Mouse (Mus musculus): ENCODE measurements around the gene Atpif1. TPM values are rescaled to one million over a fixed set of nuclear protein-coding genes. Genes with fewer than 3 reads are reported as not detected.
"Not testable (repeated sequence)": the region's sequence is repeated elsewhere in the genome, so short reads cannot be mapped to it uniquely, and the experiment has no call there.

The Atpif1 gene
- 183 and 254 TPM in 2 replicates for polyA plus RNA-seq (2012; rRNA removed)

DNA sequence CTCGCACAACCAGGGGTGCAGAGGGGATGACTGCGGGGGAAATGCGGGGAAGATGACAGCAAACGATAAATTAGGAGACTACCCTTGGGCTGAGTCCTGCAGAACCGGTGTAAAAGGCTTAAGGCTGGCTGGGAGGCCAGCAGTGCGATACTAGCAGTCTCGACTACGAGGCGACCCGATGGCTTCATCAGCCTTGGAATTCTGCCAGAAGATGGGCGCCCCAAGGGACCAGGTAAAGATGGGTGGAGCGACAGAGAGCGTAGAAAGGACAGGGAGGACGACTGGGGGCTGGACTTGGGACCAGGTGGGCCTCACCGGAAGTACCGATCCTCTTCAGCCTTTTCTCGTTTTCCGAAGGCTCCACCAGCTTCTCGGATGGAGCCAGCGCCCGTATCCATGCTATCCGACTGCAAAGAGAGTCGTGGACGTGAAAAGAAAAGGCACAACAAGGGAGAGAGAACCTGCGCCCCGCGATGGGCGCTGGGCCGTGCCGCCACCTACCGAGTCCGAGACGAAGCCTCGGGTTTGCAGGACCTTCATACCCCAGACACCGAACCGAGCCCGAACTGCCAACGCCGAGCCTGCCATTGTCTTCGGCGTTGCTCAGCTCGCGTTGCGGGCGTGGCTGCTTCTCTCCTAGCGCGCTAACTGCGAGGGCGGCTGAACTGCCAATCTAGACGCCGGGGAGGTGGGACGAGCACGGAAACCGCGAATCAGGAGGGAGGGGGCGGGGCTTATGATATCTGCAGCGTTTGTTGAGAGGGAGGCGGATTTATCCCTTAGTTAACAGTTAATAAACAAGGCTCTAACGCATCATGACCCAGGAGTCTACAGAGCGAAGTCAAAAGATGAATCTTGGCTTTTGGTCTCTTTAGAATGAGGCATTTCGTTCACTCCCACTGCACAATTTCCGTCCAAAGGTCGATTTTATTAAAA lies at the start of gene Atpif1:
TSS of gene Atpif1 (minus strand) at position 679 of the 936 bp plus-strand sequence.
- WGBS: under 1% methylated on average over 63 of the region's 63 CpGs
- no peak for DNase-seq (ENCODE audit: low read depth, low spot score)

DNA sequence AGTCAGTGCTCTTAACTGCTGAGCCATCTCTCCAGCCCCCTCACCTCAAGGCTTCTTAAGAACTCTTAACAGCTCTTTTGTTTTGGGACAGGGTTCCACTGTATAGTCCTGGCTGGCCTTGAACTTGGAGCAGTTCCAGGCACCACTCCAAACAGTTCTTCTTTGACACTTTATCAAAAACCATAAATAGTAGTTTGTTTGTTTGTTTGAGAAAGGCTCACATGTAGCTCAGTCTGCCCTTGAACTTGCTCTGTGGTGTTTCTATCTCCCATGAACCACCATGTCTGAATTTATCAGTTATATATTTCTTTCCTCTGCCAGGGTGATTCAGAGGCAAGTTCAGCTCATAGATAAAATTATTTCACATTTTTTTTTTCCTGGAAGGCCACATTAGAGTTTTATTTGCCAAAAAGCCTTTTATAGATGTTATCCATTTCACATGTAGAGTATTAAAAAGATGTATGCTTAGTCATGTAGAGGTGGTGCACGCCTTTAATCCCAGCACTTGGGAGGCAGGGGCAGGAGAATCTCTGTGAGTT lies 41.4 kb upstream of the Atpif1 start:
- DNase-seq (ENCODE audit: low read depth, low spot score): no peak
- WGBS: 85% methylated on average over 1 of the region's 1 CpGs

DNA sequence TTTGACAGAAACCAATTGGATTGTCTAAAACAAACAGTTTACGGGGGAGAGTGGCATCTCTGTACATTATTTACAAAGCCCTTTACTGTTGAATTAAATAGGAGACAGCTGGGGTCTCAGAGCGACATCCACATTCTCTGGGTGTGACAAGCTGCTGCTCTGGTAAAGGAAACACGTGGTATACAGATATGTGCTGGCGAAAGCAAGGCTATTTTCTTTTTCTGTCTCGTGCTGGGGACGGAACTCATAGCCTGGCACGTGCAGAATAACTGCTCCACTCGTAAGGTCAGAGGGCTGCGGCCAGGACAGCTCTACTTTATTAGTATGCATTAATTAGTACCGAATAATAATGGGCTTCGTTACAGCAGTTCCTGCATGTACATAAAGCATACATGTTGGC lies 39.9 kb upstream of the Atpif1 start:
- DNase-seq (ENCODE audit: low read depth, low spot score): no peak
- WGBS: 32% methylated on average over 11 of the region's 11 CpGs

DNA sequence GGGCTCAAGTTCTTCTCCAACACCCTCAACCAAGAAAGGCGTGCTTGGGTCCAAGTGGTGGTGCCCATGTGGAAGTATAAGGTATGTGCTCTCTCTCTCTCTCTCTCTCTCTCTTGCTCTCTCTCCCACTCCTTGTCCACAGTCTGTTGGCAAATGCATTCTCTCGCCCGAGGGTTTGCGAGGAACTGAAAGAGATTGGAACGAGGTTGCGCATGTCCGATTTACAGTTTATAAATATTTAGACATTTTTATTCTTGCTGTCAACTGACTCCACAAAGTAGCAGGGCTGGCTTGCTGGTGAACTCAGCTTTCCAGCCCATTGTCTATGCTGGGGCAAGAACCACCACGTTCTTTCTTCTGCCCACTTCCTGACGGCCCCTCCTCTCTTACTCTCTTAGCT lies 37.7 kb upstream of the Atpif1 start:
- DNase-seq (ENCODE audit: low read depth, low spot score): no peak
- WGBS: 53% methylated on average over 9 of the region's 9 CpGs

DNA sequence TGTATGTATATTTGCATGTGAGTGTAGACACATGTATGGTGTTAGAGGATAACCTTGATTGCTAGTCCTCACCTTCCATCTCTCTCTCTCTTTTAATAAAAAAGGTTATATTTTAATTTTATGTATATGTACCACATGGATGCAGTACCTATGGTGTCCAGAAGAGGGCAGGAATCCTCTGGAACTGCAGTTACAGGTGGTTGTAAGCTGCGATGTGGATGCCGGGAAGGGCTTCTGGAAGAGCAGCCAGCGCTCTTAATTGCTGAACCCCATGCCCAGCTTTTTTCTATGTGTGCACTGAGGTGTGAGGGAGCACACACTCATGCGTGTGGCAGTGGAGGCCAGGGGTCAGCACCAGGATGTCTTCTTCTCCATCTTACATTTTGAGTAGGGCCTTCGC lies 35.7 kb upstream of the Atpif1 start:
- 94% methylated on average over 5 of the region's 5 CpGs for WGBS

DNA sequence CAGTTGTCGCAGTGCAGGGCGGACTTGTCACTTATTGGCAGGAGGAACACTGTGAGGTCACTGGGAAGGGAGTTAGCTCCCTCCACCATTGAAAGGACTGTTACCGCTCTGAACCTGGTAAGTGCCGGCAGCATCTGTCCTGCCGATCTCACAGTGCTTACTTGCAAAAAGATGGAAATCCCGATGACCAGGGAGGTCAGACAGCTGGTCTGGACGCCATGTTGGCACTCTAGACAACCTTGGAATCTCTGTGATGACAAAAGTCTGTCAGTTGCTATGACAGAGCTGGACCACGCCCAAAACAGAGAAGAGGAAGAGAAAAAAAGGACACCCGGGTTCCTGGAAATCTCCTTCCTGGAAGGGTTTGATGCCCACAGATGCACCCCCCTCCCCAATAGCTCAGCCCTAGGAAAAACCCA lies 33.9 kb upstream of the Atpif1 start:
- WGBS: 51% methylated on average over 9 of the region's 9 CpGs
- no peak for DNase-seq (ENCODE audit: low read depth, low spot score)

More for the DNA sequence above, 35.7 kb upstream of the Atpif1 start:
- DNase-seq (ENCODE audit: low read depth, low spot score): no peak

DNA sequence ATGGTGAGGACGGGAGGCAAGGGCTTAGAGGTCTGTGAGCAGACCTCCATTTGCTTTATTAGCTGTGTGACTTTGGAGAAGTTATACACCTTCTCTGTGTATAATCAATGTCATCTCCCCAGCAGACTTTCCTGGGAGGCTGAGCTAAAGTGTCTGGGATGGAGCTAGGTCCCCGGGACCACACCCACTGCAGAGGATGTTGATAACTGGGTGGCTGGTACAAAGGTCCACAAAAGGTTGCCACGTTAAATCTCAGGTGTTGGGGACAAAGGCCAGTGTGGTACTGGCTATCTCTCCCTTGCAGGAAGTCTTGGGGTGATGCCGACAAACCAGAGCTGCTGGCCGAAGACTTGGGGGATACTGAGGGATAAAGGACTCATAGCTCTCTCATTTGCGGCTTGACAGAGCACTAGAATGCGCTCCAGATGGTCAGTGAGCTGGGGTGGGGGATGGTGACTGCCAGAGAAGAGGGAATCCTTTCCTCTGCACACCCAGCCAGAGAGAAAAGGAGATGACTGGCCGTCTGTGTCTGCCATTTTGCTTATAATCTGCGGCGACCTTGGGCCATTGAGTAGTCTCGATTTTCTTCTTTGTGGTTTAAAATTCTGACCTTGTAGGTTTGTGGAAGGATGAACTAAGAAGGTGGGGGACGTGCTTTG lies 31.8 kb upstream of the Atpif1 start:
- peak; percentile 19 for DNase-seq (ENCODE audit: low read depth, low spot score)
- 56% methylated on average over 12 of the region's 12 CpGs for WGBS

DNA sequence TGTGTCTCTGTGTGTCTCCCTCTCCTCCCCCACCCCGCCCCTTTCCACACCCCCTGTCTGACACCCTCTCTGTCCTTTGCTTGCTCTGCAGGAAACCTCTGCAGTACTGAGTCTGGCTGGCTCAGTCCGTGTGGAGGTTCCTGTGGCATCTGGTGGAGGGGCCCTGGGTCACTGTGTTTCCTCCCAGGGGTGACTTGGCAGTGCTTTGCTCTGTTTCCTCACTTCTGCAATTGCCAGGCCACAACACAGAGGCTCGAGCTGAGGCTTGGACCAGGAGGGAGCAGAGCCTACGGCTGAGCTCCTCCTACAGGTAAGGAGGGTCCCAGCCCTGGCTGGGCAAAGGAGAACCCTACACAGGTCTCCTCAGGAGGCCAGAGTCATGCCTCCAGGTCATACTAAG lies 30.5 kb upstream of the Atpif1 start, which contains the start of gene Ptafr:
TSS of gene Ptafr (plus strand) at position 103 of the 400 bp plus-strand sequence.
- 35% methylated on average over 4 of the region's 4 CpGs for WGBS
- DNase-seq (ENCODE audit: low read depth, low spot score): no peak

DNA sequence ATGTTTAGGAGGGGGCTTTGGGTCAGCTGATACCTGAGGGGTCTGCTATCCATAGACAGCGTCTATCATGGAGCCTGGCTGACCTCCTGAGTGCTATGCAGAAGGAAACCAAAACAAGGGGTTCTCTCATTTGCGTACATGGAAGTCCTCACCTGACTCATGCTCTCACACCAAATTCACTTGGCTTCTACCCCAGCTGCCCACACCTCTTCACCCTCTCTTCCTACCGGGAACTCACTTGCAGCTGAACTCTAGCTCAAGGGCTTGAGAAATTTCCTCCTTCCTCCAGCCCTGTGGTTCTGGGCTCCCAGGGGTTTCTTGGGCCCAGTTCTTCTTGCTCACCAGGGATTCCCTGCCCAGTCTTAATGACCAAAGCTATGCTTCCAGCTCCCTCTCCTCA lies 29.8 kb upstream of the Atpif1 start:
- WGBS: 54% methylated on average over 3 of the region's 3 CpGs
- DNase-seq (ENCODE audit: low read depth, low spot score): no peak

DNA sequence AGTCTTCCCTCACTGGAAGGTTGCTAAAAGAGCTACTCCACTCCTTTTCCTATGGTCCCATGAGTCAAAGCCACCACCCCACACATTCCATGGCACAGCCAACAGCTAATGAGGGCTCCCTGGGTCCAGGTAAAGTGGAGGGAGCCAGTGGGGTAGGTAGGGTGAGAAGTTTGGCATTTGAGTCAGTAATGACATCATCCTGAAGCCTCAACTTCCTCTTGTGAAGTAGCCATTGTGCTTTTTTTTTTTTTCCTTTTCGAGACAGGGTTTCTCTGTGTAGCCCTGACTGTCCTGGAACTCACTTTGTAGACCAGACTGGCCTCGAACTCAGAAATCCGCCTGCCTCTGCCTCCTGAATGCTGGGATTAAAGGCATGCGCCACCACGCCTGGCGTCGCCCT lies 22.1 kb upstream of the Atpif1 start:
- WGBS: 89% methylated on average over 7 of the region's 7 CpGs
- not testable (repeated sequence) for DNase-seq (ENCODE audit: low read depth, low spot score)

DNA sequence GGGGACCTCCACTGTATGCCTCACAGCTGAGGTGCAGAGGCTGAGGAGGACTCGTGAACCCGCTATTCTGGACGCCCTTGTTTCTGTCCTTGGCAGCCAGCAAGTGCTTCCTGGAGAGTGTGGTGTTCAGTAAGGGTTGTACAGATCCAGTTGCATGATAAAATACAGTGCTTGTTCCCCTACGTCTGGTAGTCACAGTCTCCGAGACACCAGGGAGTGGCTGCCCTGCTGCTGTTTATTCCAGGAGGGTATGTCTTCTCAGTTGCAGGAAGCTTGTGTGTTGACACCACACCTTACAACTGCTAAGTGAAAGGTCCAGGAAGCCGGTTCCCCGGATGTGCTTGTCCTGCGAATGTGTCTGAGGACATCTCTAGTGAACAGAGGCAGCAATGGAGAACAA lies 21.2 kb upstream of the Atpif1 start:
- WGBS: 34% methylated on average over 8 of the region's 8 CpGs
- peak; percentile 25 for DNase-seq (ENCODE audit: low read depth, low spot score)

DNA sequence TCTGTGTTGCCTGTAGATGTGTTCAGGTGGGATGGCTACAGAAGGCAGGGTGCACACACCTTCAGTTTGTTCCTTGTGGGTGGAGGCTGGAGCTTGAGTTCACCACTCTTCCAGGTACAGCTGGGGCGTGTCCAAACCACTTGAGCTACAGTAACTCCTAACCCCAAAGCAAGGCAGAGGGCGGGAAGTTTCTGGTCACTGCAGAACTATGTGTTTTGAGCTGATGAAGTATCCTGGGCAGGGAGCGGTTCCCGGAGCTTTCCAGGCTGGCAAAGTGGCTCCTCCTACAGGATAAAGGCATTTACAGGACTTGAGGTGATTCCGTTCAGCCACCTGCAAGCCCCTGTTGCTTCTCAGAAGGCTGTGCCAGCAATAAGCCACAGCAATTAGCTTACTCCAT lies 20.8 kb upstream of the Atpif1 start:
- DNase-seq (ENCODE audit: low read depth, low spot score): no peak
- WGBS: 24% methylated on average over 5 of the region's 5 CpGs

DNA sequence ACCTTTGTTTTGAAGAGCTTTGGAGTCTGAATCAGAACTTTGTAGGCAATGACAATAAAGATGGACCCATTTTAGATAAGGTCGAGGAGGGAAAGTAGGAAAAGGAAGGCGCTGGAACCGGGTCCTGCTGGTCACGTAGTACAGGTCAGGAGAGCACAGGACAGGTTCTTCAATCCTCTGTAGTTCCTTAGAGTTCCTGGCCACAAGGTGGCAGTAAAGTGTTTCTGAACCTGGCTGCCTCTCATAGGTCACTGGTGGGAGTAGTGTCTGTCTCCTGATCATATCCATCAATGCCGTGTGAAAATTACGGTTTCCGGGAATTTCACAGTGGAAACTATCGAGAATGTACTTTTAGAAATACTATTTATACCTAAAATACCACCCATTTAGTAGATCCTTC lies 12.4 kb upstream of the Atpif1 start:
- 17% methylated on average over 8 of the region's 8 CpGs for WGBS
- no peak for DNase-seq (ENCODE audit: low read depth, low spot score)

DNA sequence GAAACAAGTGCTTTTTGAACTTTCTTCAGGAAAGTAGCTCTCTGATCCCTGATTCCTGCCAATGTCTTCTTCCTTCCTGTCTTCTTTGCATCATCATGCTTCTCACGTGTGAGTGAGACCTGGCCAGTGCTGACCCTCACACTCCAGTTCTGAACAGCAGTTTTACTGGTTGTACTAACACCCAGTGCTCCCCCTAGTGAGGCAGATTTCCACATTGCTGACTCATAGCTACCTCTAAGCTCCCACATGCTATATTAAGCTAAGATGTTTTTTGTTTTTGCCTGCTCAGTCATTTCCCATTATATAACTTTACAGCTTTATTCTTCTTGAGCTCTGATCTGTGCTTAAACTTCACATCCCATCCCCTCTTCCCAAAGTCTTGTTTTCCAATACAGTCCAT lies 9.3 kb upstream of the Atpif1 start:
- WGBS: 37% methylated on average over 1 of the region's 1 CpGs
- DNase-seq (ENCODE audit: low read depth, low spot score): no peak

DNA sequence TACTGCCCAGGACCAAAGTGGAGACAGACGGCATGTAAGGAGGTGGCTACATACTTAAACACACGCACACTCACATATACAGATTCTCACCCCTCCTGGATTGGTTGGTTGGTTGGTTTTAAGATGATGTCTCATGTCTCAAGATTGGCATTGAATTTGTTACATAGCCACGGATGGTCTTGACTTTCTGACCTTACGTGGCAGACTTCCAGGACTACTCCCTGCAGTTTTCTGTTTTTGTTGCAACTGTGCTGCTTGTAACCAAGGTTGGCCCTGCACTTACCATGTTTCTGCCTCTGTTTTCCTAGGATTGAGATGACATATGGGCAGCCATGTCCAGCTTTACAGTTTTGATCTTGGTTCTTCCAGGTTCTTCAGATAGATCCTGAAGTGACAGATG lies 8.0 kb upstream of the Atpif1 start:
- no peak for DNase-seq (ENCODE audit: low read depth, low spot score)
- 77% methylated on average over 4 of the region's 4 CpGs for WGBS

DNA sequence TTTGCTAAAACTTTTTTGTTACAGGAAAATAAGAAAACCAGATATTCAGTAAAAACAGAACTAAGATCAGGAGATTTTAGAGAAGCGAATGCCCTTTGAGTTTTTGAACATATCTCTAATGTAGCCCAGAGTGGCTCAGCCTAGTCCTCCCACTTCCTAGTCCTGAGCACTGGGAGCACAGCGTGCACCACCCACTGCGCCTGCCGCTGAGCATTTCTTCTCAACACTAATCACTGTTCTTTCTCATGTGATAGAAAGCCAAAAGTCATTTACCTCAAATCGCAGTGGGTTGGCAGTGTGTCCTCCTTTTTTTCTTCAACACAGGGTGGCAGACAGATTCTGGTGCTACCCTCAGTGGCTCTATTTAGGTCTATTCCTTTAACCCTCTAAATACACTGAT lies 6.0 kb upstream of the Atpif1 start:
- 94% methylated on average over 5 of the region's 5 CpGs for WGBS
- no peak for DNase-seq (ENCODE audit: low read depth, low spot score)

DNA sequence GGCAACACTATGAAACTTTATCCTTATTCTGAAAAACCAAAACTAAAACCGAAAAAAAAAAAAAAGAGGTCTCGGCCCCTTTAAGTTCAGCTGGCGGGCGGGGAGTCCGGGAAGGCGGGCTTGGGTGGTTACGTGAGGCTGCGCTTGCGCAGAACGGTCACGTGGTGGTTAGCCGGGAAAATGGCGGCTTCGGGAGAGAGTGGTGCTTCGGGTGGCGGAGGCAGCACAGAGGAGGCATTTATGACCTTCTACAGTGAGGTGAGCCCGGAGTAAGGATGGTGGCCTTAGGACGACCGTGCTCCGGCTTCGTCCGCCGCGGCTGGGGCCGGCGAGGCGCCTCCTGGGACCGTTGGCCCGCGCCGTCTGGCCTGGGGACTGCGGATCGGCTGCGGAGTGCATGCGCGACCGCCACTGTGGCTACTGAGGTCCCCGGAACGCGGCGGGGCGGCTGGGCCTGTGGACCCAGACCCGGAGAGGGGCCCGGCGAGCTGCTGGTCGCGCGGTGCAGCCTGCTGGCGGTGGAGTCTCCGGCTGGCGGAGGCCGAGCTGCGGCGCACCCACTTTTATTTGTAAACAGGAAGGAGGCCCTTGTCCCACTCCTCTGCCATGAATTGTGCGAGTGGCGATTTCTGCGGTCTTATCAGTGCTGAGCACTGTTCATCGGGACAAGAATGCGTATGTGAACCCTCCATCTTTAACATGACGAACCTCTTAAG lies 2.1 kb upstream of the Atpif1 start, which contains the start of gene Dnajc8:
TSS of gene Dnajc8 (plus strand) at position 145 of the 716 bp plus-strand sequence.
- DNase-seq (ENCODE audit: low read depth, low spot score): no peak
- WGBS: under 1% methylated on average over 60 of the region's 60 CpGs

DNA sequence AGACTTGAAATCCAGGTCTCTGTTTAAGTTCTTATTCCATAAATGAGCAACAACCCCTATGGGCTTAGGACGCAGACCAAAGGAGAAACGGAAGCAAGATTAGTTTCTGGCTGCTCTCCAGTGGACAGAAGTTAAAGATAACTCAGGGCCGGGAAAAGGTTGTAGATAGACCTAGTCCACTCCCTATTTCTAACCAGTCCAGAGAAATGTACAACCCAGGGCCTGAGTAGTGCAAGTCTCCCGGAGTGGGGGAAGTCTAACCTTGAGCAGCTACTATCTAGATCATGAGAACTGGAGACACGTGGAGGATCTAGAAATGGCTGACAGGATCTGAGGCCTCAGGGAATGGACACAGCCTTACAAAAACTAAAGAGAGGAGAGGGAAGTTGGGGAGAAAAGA lies 963 bp downstream of the Atpif1 start:
- 3% methylated on average over 5 of the region's 5 CpGs for WGBS

DNA sequence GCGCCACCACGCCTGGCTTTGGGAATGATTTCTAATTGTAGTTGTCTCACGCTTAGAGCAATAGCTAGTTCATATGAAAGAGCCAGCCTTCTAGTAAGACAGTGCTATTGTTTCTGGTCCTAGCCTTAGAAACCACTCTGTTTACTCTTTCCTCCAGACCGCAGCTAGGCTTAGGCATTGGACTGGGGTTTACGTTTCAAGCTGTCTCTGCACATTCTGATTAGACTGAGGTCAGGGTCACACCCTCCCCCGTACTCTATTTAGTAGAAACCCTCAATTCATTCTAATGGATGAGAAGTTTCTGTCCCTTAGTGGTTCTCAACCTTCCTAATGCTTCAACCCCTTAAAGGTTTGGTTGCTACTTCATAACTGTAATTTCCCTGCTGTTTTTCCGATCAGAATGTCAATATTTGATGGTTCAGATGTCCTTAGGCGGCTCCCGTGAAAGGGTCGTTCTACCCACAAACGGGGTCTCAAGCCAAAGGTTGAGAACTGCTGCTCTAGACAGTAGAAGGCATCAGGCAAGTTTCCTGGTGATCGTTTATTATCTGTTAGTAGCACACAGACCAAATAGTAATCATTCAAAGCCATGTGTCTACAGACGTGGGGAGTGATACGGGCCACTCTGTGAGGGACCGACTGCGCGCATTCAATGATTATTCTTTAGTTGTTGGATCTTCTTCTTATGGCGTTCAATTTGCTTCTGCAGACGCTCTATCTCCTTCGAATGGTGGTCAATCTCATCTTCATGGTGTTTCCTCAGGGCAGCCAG lies 3.2 kb downstream of the Atpif1 start:
- 85% methylated on average over 20 of the region's 20 CpGs for WGBS

More for the DNA sequence above, 963 bp downstream of the Atpif1 start:
- no peak for DNase-seq (ENCODE audit: low read depth, low spot score)

More for the DNA sequence above, 3.2 kb downstream of the Atpif1 start:
- no peak for DNase-seq (ENCODE audit: low read depth, low spot score)

Measured in large intestine, adult 2 months (tissue).